ENCODE assay signal across 10 mouse cellular contexts in the genomic region with DNA sequence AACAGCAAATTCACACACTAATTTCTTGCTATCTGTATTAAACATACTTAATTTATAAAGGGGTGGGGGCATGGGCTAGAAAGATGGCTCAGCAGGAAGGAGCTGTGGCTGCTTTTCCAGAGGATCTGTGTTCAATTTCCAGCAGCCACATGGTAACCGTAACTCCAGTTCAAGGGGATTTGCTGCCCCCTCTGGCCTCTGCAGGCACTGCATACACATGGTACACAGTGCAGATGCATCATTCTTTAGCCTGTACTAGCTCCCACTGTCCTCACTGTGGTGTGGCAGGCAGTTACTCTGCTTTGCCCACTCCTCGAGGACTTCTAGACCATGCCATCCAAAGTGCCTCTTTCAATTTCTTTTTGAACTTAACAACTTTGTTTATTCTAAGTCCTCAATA. TPM values are rescaled to one million over a fixed set of nuclear protein-coding genes. Genes with fewer than 3 reads are reported as not detected.
DNase-seq lines count a peak whose midpoint lies in the region; ATAC-seq and TF ChIP-seq lines count a peak whose summit lies in the region.
"Had no signal": no experiment of that assay in that cellular context is flagged by ENCODE, and none has a peak within 500 bp of the region (broad histone marks: within the 10 kb centered on the region; RNA-seq: fewer than 3 reads in every experiment).

No protein-coding gene starts in this region.

- ATAC-seq in G1E (ENCODE audit: extremely low read depth, insufficient number of reproducible peaks, low FRiP score, poor library complexity, severe bottlenecking), result no peak
- no peak for ATAC-seq in liver, postnatal 0 days

- no peak for DNase-seq in left cerebral cortex, adult 2 months (ENCODE audit: extremely low spot score in 1 of 2, low spot score in 2 of 2)
- no peak for DNase-seq in left cerebral cortex, postnatal 36 days (ENCODE audit: low spot score in 2 of 2)
- peak; percentile 9 for DNase-seq in CH12.LX (ENCODE audit: extremely low read depth)
- no peak for DNase-seq in G1E (ENCODE audit: low spot score)
- peak; percentile 20 for DNase-seq in liver, postnatal 0 days
- DNase-seq in left cerebral cortex, postnatal 14 days (ENCODE audit: low spot score in 2 of 2), result no peak
- no peak for DNase-seq in gastrocnemius, postnatal 4 days (ENCODE audit: low spot score in 2 of 2)
- DNase-seq: adrenal gland, postnatal 36 days; lung, postnatal 10 days had no signal

- TF ChIP-seq CTCF in left cerebral cortex, adult 2 months (IDR thresholded peaks at IDR 0.05), result peak; percentile 31
- TF ChIP-seq CTCF in CH12.LX (conservative IDR thresholded peaks at IDR 0.05 in 1 of 2, IDR thresholded peaks at IDR 0.05 in 1 of 2; ENCODE audit: low read depth in 2 of 2, low read length in 2 of 2) (peak; percentile 19 to 47; a peak in 2 of 4 replicates), G1E (IDR thresholded peaks at IDR 0.05; ENCODE audit: low read depth, low read length) (peak; percentile 45; the same call in 1 of the 2 replicates)
- peak; percentile 50 for TF ChIP-seq CTCF in liver, postnatal 0 days (IDR thresholded peaks at IDR 0.05; ENCODE audit: low read depth)

- no peak overlapping the region for H3K4me3 ChIP-seq in left cerebral cortex, adult 2 months
- H3K4me3 ChIP-seq in CH12.LX (replicated peaks in 1 of 3; ENCODE audit: low read depth in 2 of 3, low read length in 2 of 3, poor library complexity in 1 of 3) (no peak overlapping the region), G1E (ENCODE audit: low read depth, low read length) (no peak overlapping the region)
- no peak overlapping the region for H3K4me3 ChIP-seq in liver, postnatal 0 days (ENCODE audit: low read depth, low read length)
- H3K4me3 ChIP-seq: heart, embryonic 10.5 days had no signal

- no peak overlapping the region for H3K27ac ChIP-seq in left cerebral cortex, adult 2 months
- no peak overlapping the region for H3K27ac ChIP-seq in CH12.LX (ENCODE audit: insufficient read depth, low read depth)
- no peak overlapping the region for H3K27ac ChIP-seq in liver, postnatal 0 days (ENCODE audit: low read depth)
- H3K27ac ChIP-seq: heart, embryonic 10.5 days had no signal

- peaks cover 5 to 16% of the 10 kb centered on the region in 2 experiments for H3K36me3 ChIP-seq in CH12.LX (replicated peaks in 1 of 2; ENCODE audit: control insufficient read depth in 1 of 2, insufficient read depth in 1 of 2, low read length in 1 of 2)
- H3K36me3 ChIP-seq in G1E (replicated peaks), result peaks cover 12% of the 10 kb centered on the region
- 0 out of 2 replicates have a peak, but pooled peaks cover 4% of the 10 kb centered on the region for H3K36me3 ChIP-seq in liver, postnatal 0 days (replicated peaks; ENCODE audit: insufficient read depth, low read length)

- 90% methylated on average over 2 of the region's 2 CpGs for WGBS in liver, postnatal 0 days (ENCODE audit: insufficient replicate concordance)

- H3K9ac ChIP-seq in CH12.LX (ENCODE audit: insufficient read depth, low read depth), result no peak overlapping the region
- H3K9ac ChIP-seq in liver, postnatal 0 days (replicated peaks), result no peak overlapping the region

- in situ Hi-C loops in CH12.LX (cut with MboI; ENCODE audit: low pct_ligation_motif_present, low pct_unique_long_range_greater_than_20kb, low sequenced_read_pairs), result no loop called here

- TF ChIP-seq RAD21 in CH12.LX (IDR thresholded peaks at IDR 0.05; ENCODE audit: low read depth, low read length), result no peak; the same call in none of the 2 replicates

- no peak for TF ChIP-seq EP300 in CH12.LX (IDR thresholded peaks at IDR 0.05; ENCODE audit: low read length)
- no peak for TF ChIP-seq EP300 in liver, postnatal 0 days (IDR thresholded peaks at IDR 0.05; ENCODE audit: low read depth)

- intact Hi-C loops in left cerebral cortex, adult 2 months (cut with DNase I), result no loop called here
- intact Hi-C loops in left cerebral cortex, postnatal 36 days (cut with DNase I), result loop anchor here (10.0 kb wide), 1 partner anchor 62 kb away; no protein-coding TSS in a partner anchor
- intact Hi-C loops in left cerebral cortex, postnatal 14 days (cut with DNase I), result no loop called here

- H3K27me3 ChIP-seq in CH12.LX (replicated peaks), result no peaks in the 10 kb centered on the region
- H3K27me3 ChIP-seq in G1E (ENCODE audit: insufficient read depth, low read length), result no peaks in the 10 kb centered on the region
- no peaks in the 10 kb centered on the region for H3K27me3 ChIP-seq in liver, postnatal 0 days (ENCODE audit: insufficient read depth, low read length)

- TF ChIP-seq POLR2A in CH12.LX (IDR thresholded peaks at IDR 0.05; ENCODE audit: low read depth, low read length), result no peak

- H3K79me2 ChIP-seq in CH12.LX (replicated peaks; ENCODE audit: control insufficient read depth, extremely low read depth, insufficient read depth, poor library complexity, severe bottlenecking), result no peaks in the 10 kb centered on the region

- dilution Hi-C loops in CH12.LX (cut with MboI; ENCODE audit: extremely low pct_ligation_motif_present, extremely low pct_unique_long_range_greater_than_20kb, low sequenced_read_pairs), result no loop called here

- no peak overlapping the region for H3K4me2 ChIP-seq in CH12.LX (ENCODE audit: insufficient read depth, low read depth, poor library complexity, severe bottlenecking)
- H3K4me2 ChIP-seq in liver, postnatal 0 days (ENCODE audit: low read depth, low read length), result no peak overlapping the region

- H3K4me1 ChIP-seq in CH12.LX (ENCODE audit: control insufficient read depth in 1 of 2, insufficient read depth in 2 of 2), result no peaks in the 10 kb centered on the region
- no peaks in the 10 kb centered on the region for H3K4me1 ChIP-seq in G1E (ENCODE audit: insufficient read depth, low read depth, low read length)
- H3K4me1 ChIP-seq in liver, postnatal 0 days (ENCODE audit: insufficient read depth), result no peaks in the 10 kb centered on the region
- H3K4me1 ChIP-seq: heart, embryonic 10.5 days had no signal

- H3K9me3 ChIP-seq in CH12.LX (replicated peaks; ENCODE audit: low read length) (peaks cover 3% of the 10 kb centered on the region), G1E (replicated peaks) (peaks cover 2% of the 10 kb centered on the region; the same call in 1 of the 2 replicates)
- H3K9me3 ChIP-seq in liver, postnatal 0 days (ENCODE audit: low read length), result no peaks in the 10 kb centered on the region; the same call in 1 of the 2 replicates

TF ChIP-seq in CH12.LX, 34 proteins besides CTCF, POLR2A, EP300 and RAD21:
- no peak for TF ChIP-seq CHD1 (IDR thresholded peaks at IDR 0.05; ENCODE audit: low read depth, low read length)
- TF ChIP-seq BHLHE40 (IDR thresholded peaks at IDR 0.05; ENCODE audit: low read depth, low read length), result no peak
- no peak for TF ChIP-seq ETS1 (conservative IDR thresholded peaks at IDR 0.05; ENCODE audit: low read depth, low read length)
- TF ChIP-seq MEF2A (IDR thresholded peaks at IDR 0.05; ENCODE audit: borderline replicate concordance, low read depth, low read length), result no peak
- no peak for TF ChIP-seq MYC (IDR thresholded peaks at IDR 0.05; ENCODE audit: low read depth, low read length)
- TF ChIP-seq USF1 (IDR thresholded peaks at IDR 0.05; ENCODE audit: low read depth, low read length), result no peak
- TF ChIP-seq UBTF (IDR thresholded peaks at IDR 0.05; ENCODE audit: low read depth, low read length), result no peak
- no peak for TF ChIP-seq PAX5 (IDR thresholded peaks at IDR 0.05; ENCODE audit: low read length)

RNA-seq across cellular contexts. Expression of gene Rpgrip1l, which starts 36.7 kb away (rescaled TPM):
- total RNA-seq in left cerebral cortex, adult 2 months (2021), result 10 to 100 TPM; 22.6 to 27.3 TPM
- 10 to 100 TPM; 20.6 to 26.7 TPM for total RNA-seq in left cerebral cortex, postnatal 36 days (2021)
- total RNA-seq in CH12.LX (2012; rRNA removed) (2.6 and 5.0 TPM in 2 replicates), CH12.LX (2014; rRNA removed) (2.1 and 2.7 TPM in 2 replicates), G1E (2014; fragmentation: Nextera tagmentation) (5.6 and 13.9 TPM in 2 replicates), G1E (2017) (6.6 and 10.7 TPM in 2 replicates)
- polyA plus RNA-seq in CH12.LX (2012; ENCODE audit: insufficient read length, low read depth) (3.8 and 5.4 TPM in 2 replicates), G1E (2012) (0.19 and 0.26 TPM in 2 replicates)
- 1.0 and 1.2 TPM in 2 replicates for polyA plus RNA-seq in liver, postnatal 0 days (2015; fragmentation: Nextera tagmentation; extraction: Ambion mirVana)
- 10 to 100 TPM; 25.9 to 26.1 TPM for total RNA-seq in left cerebral cortex, postnatal 14 days (2021)
- total RNA-seq in gastrocnemius, postnatal 4 days (2021), result 1 to 10 TPM; 3.8 to 4.4 TPM

RNA-seq across cellular contexts. Expression of gene Fto, which starts 37.0 kb away (rescaled TPM):
- 100 to 1,000 TPM; 152 to 155 TPM for total RNA-seq in left cerebral cortex, adult 2 months (2021)
- 100 to 1,000 TPM; 153 to 156 TPM for total RNA-seq in left cerebral cortex, postnatal 36 days (2021)
- total RNA-seq in CH12.LX (2012; rRNA removed) (14.0 and 15.7 TPM in 2 replicates), CH12.LX (2014; rRNA removed) (7.7 and 8.4 TPM in 2 replicates), G1E (2014; fragmentation: Nextera tagmentation) (45.7 and 50.1 TPM in 2 replicates), G1E (2017) (17.3 and 17.9 TPM in 2 replicates)
- polyA plus RNA-seq in CH12.LX (2012; ENCODE audit: insufficient read length, low read depth) (39.3 and 43.2 TPM in 2 replicates), G1E (2012) (10.4 and 12.2 TPM in 2 replicates)
- 10.8 and 11.0 TPM in 2 replicates for polyA plus RNA-seq in liver, postnatal 0 days (2015; fragmentation: Nextera tagmentation; extraction: Ambion mirVana)
- 100 to 1,000 TPM; 120 to 123 TPM for total RNA-seq in left cerebral cortex, postnatal 14 days (2021)
- total RNA-seq in gastrocnemius, postnatal 4 days (2021), result 100 to 1,000 TPM; 153 to 154 TPM

Comparison
In these comparisons a context has a peak if more than half of its experiments do, and no peak if none do; other contexts are left out.
1. DNase-seq: peak in CH12.LX (single experiment) and liver, postnatal 0 days (single experiment); none in left cerebral cortex, adult 2 months (0 of 2), left cerebral cortex, postnatal 36 days (0 of 2), G1E (single experiment), left cerebral cortex, postnatal 14 days (0 of 2) and gastrocnemius, postnatal 4 days (0 of 2).
2. Peak in every context shown above with its lines, with median percentiles within 50 percentile points of each other: CTCF ChIP-seq.